Mouse (Mus musculus) lung, postnatal 0 days (tissue): ENCODE results near the gene Ewsr1.

Experiments used
- CTCF ChIP-seq: IDR thresholded peaks from 2 replicates; pipeline ENCODE4 v1.5.1; 2016; ENCODE audit warnings: antibody characterized with exemption, mild to moderate bottlenecking
- EP300 ChIP-seq: IDR thresholded peaks from 2 replicates; pipeline ENCODE4 v1.6.1; 2016; ENCODE audit warnings: antibody characterized with exemption, mild to moderate bottlenecking, control low read depth

- no peak for TF ChIP-seq CTCF
- no peak for TF ChIP-seq EP300
Measured at GRCm38 (mm10) chr11:5061413-5062139, 37.5 kb downstream of the Ewsr1 start.
